Mouse (Mus musculus): Measurements from ENCODE around the gene Gm6871. TPM values are rescaled to one million over a fixed set of nuclear protein-coding genes. Genes with fewer than 3 reads are reported as not detected.

Gene Gm6871
- 0.83 TPM for polyA plus RNA-seq (2014; fragmentation: Illumina TruSeq; extraction: RNeasy Lipid Tissue Mini Kit (QIAGEN cat#74804))

GRCm38 (mm10) chr7:41573562-41573961, at the start of gene Gm6871:
TSS of gene Gm6871 (minus strand) at chr7:41573662.

GRCm38 (mm10) chr7:41599034-41599813, 25.8 kb upstream of the Gm6871 start, which contains the start of gene 2610021A01Rik:
TSS of gene 2610021A01Rik (plus strand) at chr7:41599230.

DNA sequence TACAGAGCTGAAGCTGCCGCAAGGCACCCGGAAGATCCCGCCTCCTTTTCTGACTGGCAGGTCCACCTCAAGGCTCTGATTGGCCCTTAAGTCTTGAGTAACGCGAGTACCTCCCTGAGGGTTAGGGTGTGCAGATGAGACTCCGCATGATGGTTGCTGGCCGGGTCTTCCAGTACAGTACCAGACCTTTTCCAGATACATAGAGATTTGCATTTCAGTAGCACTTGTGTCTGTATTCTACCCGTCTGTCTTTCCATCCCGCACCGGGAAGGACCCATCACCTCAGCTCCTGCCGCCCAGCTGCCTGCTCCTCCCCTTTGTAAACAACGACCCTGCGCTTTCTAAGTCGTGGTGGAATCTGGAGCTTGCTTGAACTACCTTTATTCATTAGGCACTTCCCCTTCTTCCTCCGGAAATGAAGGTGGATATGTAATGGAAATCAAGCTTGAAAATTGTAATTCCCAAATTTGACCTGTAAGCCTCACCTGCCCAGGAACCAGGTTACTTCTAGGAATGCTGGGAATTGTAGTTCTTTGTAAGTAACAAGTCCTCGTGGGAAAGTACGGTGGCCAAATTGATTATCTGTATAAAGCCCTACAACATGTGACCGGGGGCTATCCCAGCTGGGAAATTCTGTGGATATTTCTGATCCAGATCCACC, 73.9 kb downstream of the Gm6871 start, which contains the start of the genes Gm20449 and AW146154:
Gene Gm20449, minus strand, starts transcription at position 29 of the 661 bp plus-strand sequence.
Gene AW146154, minus strand, starts transcription at position 502 of the 661 bp plus-strand sequence.

Other genes with a start within 250 kb of the Gm6871 start
- gene AI987944, start 180.3 kb downstream of the Gm6871 start, polyA plus RNA-seq (2014; fragmentation: Illumina TruSeq; extraction: RNeasy Lipid Tissue Mini Kit (QIAGEN cat#74804)) = 87.4 TPM
- 1.00 TPM for gene Vmn2r57, start 125.0 kb downstream of the Gm6871 start, polyA plus RNA-seq (2014; fragmentation: Illumina TruSeq; extraction: RNeasy Lipid Tissue Mini Kit (QIAGEN cat#74804))
- gene Gm20449, start 74.2 kb downstream of the Gm6871 start, polyA plus RNA-seq (2014; fragmentation: Illumina TruSeq; extraction: RNeasy Lipid Tissue Mini Kit (QIAGEN cat#74804)) = 0.17 TPM
- 26.7 TPM for gene AW146154, start 73.8 kb downstream of the Gm6871 start, polyA plus RNA-seq (2014; fragmentation: Illumina TruSeq; extraction: RNeasy Lipid Tissue Mini Kit (QIAGEN cat#74804))
- gene 2610021A01Rik, start 25.6 kb upstream of the Gm6871 start, polyA plus RNA-seq (2014; fragmentation: Illumina TruSeq; extraction: RNeasy Lipid Tissue Mini Kit (QIAGEN cat#74804)) = 60.4 TPM
- gene Zfp788, start 59.5 kb upstream of the Gm6871 start, polyA plus RNA-seq (2014; fragmentation: Illumina TruSeq; extraction: RNeasy Lipid Tissue Mini Kit (QIAGEN cat#74804)) = 65.3 TPM